Mouse (Mus musculus) megakaryocyte-erythroid progenitor cell, adult 5-6 weeks (primary cell): ENCODE data around the gene Trmt10b. TPM values are rescaled to one million over a fixed set of nuclear protein-coding genes. Genes with fewer than 3 reads are reported as not detected.

Experiments
- ATAC-seq: replicated peaks from 2 replicates; pipeline ENCODE4 v1.8.0; 2016; ENCODE audit warnings: mild to moderate bottlenecking, inconsistent platforms; ENCODE audit not compliant: severe bottlenecking, poor library complexity, low FRiP score, low TSS enrichment
- total RNA-seq, 2 experiments: library from RNA; stranded (forward) in 1 of 2; stranded (reverse) in 1 of 2; fragments of 200-1000, 215-1000 nt in 1 of 2; fragments of >200 nt in 1 of 2; fragmentation: Nextera tagmentation in 1 of 2; gene quantifications; 2 replicates each; pipeline ENCODE4 v1.2.3; 2014 to 2017

The Trmt10b gene
- total RNA-seq, 2 experiments from 2014 or later: 10.8 to 13.3 TPM

DNA sequence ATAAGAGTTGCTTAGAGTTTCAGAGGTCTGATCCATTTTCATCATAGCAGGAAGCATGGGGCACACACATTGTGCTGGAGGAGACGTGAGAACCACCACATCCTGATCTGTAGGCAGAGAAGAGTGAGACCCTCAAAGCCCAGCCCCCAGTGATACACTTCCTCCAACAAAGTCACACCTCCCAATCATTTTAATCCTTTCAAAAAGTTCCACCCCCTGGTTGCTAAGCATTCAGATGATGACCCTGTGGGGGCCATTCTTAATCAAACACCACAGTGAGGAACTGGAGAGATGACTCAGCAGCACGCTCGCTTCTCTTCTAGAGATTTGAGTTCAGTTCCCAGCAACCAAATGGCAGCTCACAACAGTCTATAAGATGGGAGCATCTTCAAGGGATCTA lies 35.5 kb downstream of the Trmt10b start:
- no peak for ATAC-seq

DNA sequence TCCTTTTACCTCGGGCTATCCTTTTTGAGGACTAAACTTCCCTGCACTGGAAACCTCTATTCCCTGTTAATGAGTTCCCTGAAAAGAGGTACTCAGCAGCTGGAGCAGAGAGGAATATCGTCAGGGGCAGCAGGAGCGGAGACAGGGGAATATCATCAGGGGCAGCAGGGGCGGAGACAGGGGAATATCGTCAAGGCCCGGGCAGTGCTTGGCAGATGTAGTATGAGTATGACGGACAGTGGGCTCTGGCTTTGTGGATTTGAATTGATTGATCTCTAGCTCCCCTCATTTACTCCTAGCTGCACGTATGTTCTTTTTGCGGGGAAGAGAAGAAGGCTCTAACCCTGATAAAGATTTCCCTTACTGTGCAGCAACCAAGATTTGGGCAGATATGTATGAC lies 44.3 kb downstream of the Trmt10b start:
- peak; percentile 35; the same call in 1 of the 2 replicates for ATAC-seq

DNA sequence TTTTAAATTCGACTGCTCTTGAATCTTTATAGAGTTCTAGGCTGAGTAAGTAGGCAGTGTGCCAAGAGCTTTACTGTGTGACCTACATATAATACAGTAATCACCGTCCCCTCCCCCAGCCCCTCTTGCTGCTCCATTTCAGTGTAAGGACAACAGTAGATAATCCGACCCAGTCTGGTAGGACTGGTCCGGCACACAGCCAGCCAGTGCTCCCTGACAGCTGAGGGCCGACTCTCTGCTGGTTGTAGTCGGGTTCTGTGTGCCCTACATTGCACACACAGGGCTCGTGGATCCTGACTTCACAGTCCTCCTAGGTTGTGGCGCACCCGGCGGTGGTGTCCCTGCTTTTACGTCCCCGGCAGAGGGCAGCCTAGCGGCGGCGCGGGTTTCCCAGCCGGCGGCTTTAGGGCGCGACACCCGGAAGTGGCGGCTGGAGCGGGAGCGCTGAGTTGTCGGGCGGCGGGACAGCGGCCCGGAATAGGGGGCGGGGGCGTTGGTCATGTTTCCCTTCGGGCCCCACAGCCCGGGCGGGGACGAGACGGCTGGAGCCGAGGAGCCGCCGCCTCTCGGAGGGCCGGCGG lies 44.8 kb downstream of the Trmt10b start, which contains the start of gene Dcaf10:
Gene Dcaf10 (plus strand): TSS at position 433 of the 581 bp plus-strand sequence.
- ATAC-seq: peak; percentile 88

DNA sequence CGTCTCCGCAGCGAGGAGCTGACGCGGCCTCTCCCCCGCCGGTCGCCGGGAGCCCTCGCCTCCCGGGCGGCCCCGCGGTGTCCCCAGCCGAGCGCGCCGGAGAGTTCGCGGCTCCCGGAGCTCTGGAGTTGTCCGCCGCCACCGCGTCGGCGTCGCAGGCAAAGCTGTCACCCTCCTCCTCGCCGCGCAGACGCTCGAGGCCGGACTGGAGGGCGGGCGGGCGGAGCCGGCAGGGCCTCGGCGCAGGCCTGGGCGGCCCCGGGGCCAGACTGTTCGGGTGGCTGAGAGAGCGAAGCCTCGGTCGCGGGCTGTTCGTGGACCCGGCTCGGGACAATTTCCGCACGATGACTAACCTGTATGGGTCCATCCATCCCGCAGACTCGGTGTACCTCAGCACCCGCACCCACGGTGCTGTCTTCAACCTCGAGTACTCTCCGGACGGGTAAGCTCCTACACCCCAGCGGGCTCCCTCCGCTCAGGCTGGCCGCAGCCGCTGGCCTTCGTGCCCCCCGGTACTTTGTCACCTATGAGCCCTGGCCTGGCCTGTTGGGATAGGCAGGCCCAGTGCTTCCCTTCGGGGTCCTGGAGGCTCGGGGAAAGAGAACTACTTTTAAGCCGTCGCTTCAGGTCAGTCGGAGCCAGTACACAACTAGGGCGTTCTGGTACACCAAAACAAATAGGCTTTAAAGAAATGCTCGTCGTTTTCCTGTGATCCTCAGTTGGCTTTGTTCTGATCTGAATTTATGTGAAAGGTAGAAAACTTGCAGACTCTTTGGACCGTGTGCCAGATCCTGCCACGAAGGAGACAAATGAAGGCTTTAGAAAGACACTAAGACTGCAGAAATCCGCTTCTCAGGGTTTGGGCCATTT lies 45.6 kb downstream of the Trmt10b start, which contains the start of gene Exosc3:
Gene Exosc3 (minus strand): TSS at position 447 of the 870 bp plus-strand sequence.
- peak; percentile 64 for ATAC-seq

DNA sequence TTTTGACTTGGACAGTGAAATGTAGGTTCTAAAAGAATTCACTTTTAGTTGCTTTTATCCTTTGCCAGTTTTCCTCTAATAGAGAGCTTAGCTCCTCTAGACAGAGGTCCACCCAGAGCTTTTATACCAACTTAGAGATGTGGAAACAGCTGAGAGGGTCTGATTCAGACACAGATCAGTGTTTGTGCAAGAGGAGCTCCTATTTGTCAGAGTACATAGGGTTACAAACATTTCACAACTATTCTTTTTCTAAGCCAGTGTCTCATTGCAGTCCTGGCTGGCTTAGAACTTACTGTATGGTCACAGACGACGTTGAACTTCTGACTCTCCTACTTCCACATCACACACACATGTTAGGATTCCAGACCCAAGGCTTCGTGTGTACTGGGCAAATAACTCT lies 59.7 kb downstream of the Trmt10b start:
- no peak for ATAC-seq

Other genes starting within 250 kb of the Trmt10b start
- 16.8 and 21.0 TPM in 2 replicates for gene Fbxo10, start 212.5 kb upstream of the Trmt10b start, total RNA-seq (2014; fragmentation: Nextera tagmentation)
- gene Fbxo10, start 212.5 kb upstream of the Trmt10b start, total RNA-seq (2017): 10.0 and 13.4 TPM in 2 replicates
- gene Tomm5, start 189.0 kb upstream of the Trmt10b start, total RNA-seq (2014; fragmentation: Nextera tagmentation): 384 and 535 TPM in 2 replicates
- 267 and 394 TPM in 2 replicates for gene Tomm5, start 189.0 kb upstream of the Trmt10b start, total RNA-seq (2017)
- gene Frmpd1, start 112.3 kb upstream of the Trmt10b start, total RNA-seq (2014; fragmentation: Nextera tagmentation): 0.72 TPM in 1 of 2 replicates, not detected in the other
- gene Frmpd1, start 112.3 kb upstream of the Trmt10b start, total RNA-seq (2017): 0.30 TPM in 1 of 2 replicates, not detected in the other
- 13.6 and 19.7 TPM in 2 replicates for gene Dcaf10, start 45.0 kb downstream of the Trmt10b start, total RNA-seq (2014; fragmentation: Nextera tagmentation)
- gene Dcaf10, start 45.0 kb downstream of the Trmt10b start, total RNA-seq (2017): 10.9 and 11.9 TPM in 2 replicates
- 65.2 and 87.8 TPM in 2 replicates for gene Exosc3, start 45.6 kb downstream of the Trmt10b start, total RNA-seq (2014; fragmentation: Nextera tagmentation)
- gene Exosc3, start 45.6 kb downstream of the Trmt10b start, total RNA-seq (2017): 230 and 240 TPM in 2 replicates
- gene Slc25a51, start 111.6 kb downstream of the Trmt10b start, total RNA-seq (2014; fragmentation: Nextera tagmentation): 75.9 and 89.4 TPM in 2 replicates
- gene Slc25a51, start 111.6 kb downstream of the Trmt10b start, total RNA-seq (2017): 54.7 and 65.2 TPM in 2 replicates
- gene Shb, start 235.3 kb downstream of the Trmt10b start, total RNA-seq (2014; fragmentation: Nextera tagmentation): 3.3 and 7.8 TPM in 2 replicates
- 0.50 and 8.9 TPM in 2 replicates for gene Shb, start 235.3 kb downstream of the Trmt10b start, total RNA-seq (2017)